Mouse (Mus musculus) limb, embryonic 15.5 days (tissue): ENCODE results near the gene Slc25a47. TPM values are rescaled to one million over a fixed set of nuclear protein-coding genes. Genes with fewer than 3 reads are reported as not detected.

Experiments
- ATAC-seq: fragments of 200-750 bp; cut with Nextera tagmentation; 2 replicates; pipeline ENCODE4 v1.8.0; 2017; ENCODE audit warnings: low read depth, moderate TSS enrichment; ENCODE audit not compliant: insufficient number of reproducible peaks, low FRiP score, low TSS enrichment
- H3K27ac ChIP-seq: fragments of 300-500 bp; sonication (generic); 2 replicates; pipeline ENCODE4 v1.5.1; 2015; ENCODE audit warnings: moderate library complexity, mild to moderate bottlenecking, inconsistent platforms
- H3K27me3 ChIP-seq: fragments of 300-500 bp; sonication (generic); 2 replicates; pipeline ENCODE4 v1.6.1; 2015; ENCODE audit warnings: inconsistent platforms
- H3K36me3 ChIP-seq: fragments of 300-500 bp; sonication (generic); 2 replicates; pipeline ENCODE4 v1.6.1; 2015; ENCODE audit warnings: inconsistent platforms
- H3K4me1 ChIP-seq: fragments of 300-500 bp; sonication (generic); 2 replicates; pipeline ENCODE4 v1.6.1; 2015; ENCODE audit warnings: inconsistent platforms
- H3K4me2 ChIP-seq: fragments of 300-500 bp; sonication (generic); 2 replicates; pipeline ENCODE4 v1.6.1; 2015; ENCODE audit warnings: mild to moderate bottlenecking, inconsistent platforms
- H3K4me3 ChIP-seq: fragments of 300-500 bp; sonication (generic); 2 replicates; pipeline ENCODE4 v1.5.1; 2015; ENCODE audit warnings: mild to moderate bottlenecking, inconsistent platforms
- H3K9ac ChIP-seq: fragments of 300-500 bp; sonication (generic); 2 replicates; pipeline ENCODE4 v1.6.1; 2015; ENCODE audit warnings: inconsistent platforms
- H3K9me3 ChIP-seq: fragments of 300-500 bp; sonication (generic); 2 replicates; pipeline ENCODE4 v1.6.1; 2016; ENCODE audit warnings: inconsistent platforms
- WGBS: fragments of 180-500 bp; shearing (Covaris S2); methylation state at CpG from one replicate; pipeline ENCODE4 v1.1.7; 2015; 5-methylcytosine and 5-hydroxymethylcytosine counted together
- microRNA counts: library from miRNA; unstranded; fragments of <30 nt; microRNA quantifications from one replicate; lab custom pipeline; 2016
- microRNA-seq: library from miRNA; unstranded; fragments of <30 nt; microRNA quantifications from one replicate; pipeline ENCODE4, GENCODE M21; 2016
- polyA plus RNA-seq: library from polyadenylated mRNA; unstranded; fragments of >200 nt; fragmentation: Nextera tagmentation; extraction: Ambion mirVana; gene quantifications from 2 replicates; pipeline ENCODE4 v1.2.1, GENCODE M21; 2015

Gene Slc25a47
- polyA plus RNA-seq, 1 experiment from 2014 or later = 12.0 TPM

GRCm38 (mm10) chr12:108902940-108903339 lies 67.1 kb downstream of the Slc25a47 start:
- Histone ChIP-seq H3K9me3 (no peaks in the 10 kb centered on the region), H3K4me3 (no peak overlapping the region), H3K4me1 (peaks cover 34% of the 10 kb centered on the region), H3K27me3 (peaks cover 13% of the 10 kb centered on the region; the same call in 1 of the 2 replicates), H3K9ac (no peak overlapping the region), H3K27ac (no peak overlapping the region), H3K36me3 (peaks cover 6% of the 10 kb centered on the region; the same call in 1 of the 2 replicates), H3K4me2 (no peak overlapping the region)
- WGBS = 19% methylated on average over 8 of the region's 8 CpGs
- no peak for ATAC-seq

DNA sequence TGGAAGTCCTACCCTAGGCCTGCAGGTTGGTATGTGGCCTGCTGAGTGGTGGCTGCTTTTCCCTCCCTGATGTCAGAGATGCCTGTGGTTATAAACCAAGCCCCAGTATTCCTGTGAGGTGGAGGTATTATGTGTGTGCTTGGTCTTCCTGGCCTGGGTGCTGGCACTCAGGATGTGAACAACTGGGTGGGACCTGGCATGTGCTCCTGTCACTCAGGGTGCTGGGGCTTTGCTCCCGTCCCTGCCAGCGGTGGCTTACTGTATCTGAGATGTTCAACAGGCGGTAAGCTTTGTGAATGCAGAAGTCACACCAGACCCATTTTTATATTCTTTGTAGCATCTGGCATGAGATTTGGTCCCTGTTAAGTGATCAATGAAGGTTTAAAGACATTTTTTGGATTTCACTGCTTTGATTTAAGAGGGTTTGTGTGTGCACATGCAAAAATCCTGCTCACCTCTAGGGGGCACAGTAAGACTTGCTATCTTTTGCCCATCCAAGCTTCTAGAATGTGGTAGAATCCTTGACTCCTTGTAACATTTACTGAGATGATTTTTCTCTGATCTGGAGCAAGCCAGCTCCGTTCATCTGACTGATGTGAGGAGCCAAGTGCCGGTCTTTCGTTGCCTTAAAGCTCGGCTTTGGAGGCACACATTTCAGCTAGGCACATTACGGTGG lies 67.9 kb downstream of the Slc25a47 start:
- Histone ChIP-seq H3K9me3 (no peaks in the 10 kb centered on the region), H3K27ac (peak overlapping the region; percentile 47), H3K9ac (no peak overlapping the region), H3K4me1 (peaks cover 34% of the 10 kb centered on the region), H3K4me2 (no peak overlapping the region), H3K4me3 (no peak overlapping the region), H3K27me3 (peaks cover 15% of the 10 kb centered on the region; the same call in 1 of the 2 replicates), H3K36me3 (no peaks in the 10 kb centered on the region)
- WGBS = 39% methylated on average over 8 of the region's 8 CpGs
- no peak for ATAC-seq

- no peak overlapping the region for H3K9ac ChIP-seq
- 15% methylated on average over 8 of the region's 8 CpGs for WGBS
These were observed 68.4 kb downstream of the Slc25a47 start for GRCm38 (mm10) chr12:108904276-108904653.

GRCm38 (mm10) chr12:108905620-108906302 lies 69.9 kb downstream of the Slc25a47 start:
- 60% methylated on average over 14 of the region's 14 CpGs for WGBS
- ATAC-seq = no peak

More at GRCm38 (mm10) chr12:108904276-108904653, 68.4 kb downstream of the Slc25a47 start:
- H3K4me2 ChIP-seq = no peak overlapping the region
- ATAC-seq = no peak
- peak overlapping the region; percentile 47; the same call in 1 of the 2 replicates for H3K27ac ChIP-seq
- no peaks in the 10 kb centered on the region for H3K36me3 ChIP-seq
- no peak overlapping the region for H3K4me3 ChIP-seq
- H3K27me3 ChIP-seq = peaks cover 15% of the 10 kb centered on the region; the same call in 1 of the 2 replicates
- H3K9me3 ChIP-seq = no peaks in the 10 kb centered on the region
- H3K4me1 ChIP-seq = peaks cover 37% of the 10 kb centered on the region

GRCm38 (mm10) chr12:108906398-108906797 lies 70.6 kb downstream of the Slc25a47 start:
- no peaks in the 10 kb centered on the region for H3K9me3 ChIP-seq
- 67% methylated on average over 12 of the region's 12 CpGs for WGBS
- H3K36me3 ChIP-seq = no peaks in the 10 kb centered on the region
- H3K9ac ChIP-seq = no peak overlapping the region
- H3K4me1 ChIP-seq = peaks cover 44% of the 10 kb centered on the region
- H3K4me3 ChIP-seq = no peak overlapping the region
- H3K4me2 ChIP-seq = no peak overlapping the region
- H3K27ac ChIP-seq = no peak overlapping the region
- ATAC-seq = no peak
- H3K27me3 ChIP-seq = peaks cover 18% of the 10 kb centered on the region; the same call in 1 of the 2 replicates

More at GRCm38 (mm10) chr12:108905620-108906302, 69.9 kb downstream of the Slc25a47 start:
- Histone ChIP-seq H3K4me1 (peaks cover 42% of the 10 kb centered on the region), H3K4me3 (no peak overlapping the region), H3K27me3 (peaks cover 15% of the 10 kb centered on the region; the same call in 1 of the 2 replicates), H3K36me3 (no peaks in the 10 kb centered on the region), H3K9ac (no peak overlapping the region), H3K4me2 (no peak overlapping the region), H3K9me3 (no peaks in the 10 kb centered on the region), H3K27ac (no peak overlapping the region)

MicroRNAs encoded within 50 kb of the gene (microRNA counts, 519-probe panel; counts per million panel counts)
- microRNA mmu-miR-345-3p (lab: Ali Mortazavi, UCI) (not detected), microRNA mmu-miR-345-5p (lab: Ali Mortazavi, UCI) (2,415 counts per million, percentile 49 among the panel's probes with 10 or more counts)

Small RNA genes lying within 50 kb of the gene (microRNA-seq; reads per million reads assigned to microRNA genes)
- gene Mir345 = 75.7 reads per million, percentile 46 among the genes with 10 or more reads in this experiment

Other genes with a start within 250 kb of the Slc25a47 start
- gene Degs2, start 133.7 kb upstream of the Slc25a47 start, polyA plus RNA-seq = 1.2 and 1.3 TPM in 2 replicates
- gene Yy1, start 43.1 kb upstream of the Slc25a47 start, polyA plus RNA-seq = 13.4 and 17.9 TPM in 2 replicates
- gene Slc25a29, start 163 bp upstream of the Slc25a47 start, polyA plus RNA-seq = 10.3 and 10.9 TPM in 2 replicates
- gene Wdr25, start 57.6 kb downstream of the Slc25a47 start, polyA plus RNA-seq = 7.8 and 8.2 TPM in 2 replicates
- 61.7 and 63.9 TPM in 2 replicates for gene Wars, start 58.1 kb downstream of the Slc25a47 start, polyA plus RNA-seq
- 10.2 and 10.9 TPM in 2 replicates for gene Begain, start 232.2 kb downstream of the Slc25a47 start, polyA plus RNA-seq